Mouse (Mus musculus) forebrain, embryonic 16.5 days (tissue): ENCODE data around the gene 5430402E10Rik. TPM values are rescaled to one million over a fixed set of nuclear protein-coding genes. Genes with fewer than 3 reads are reported as not detected.
"Not testable (repeated sequence)": the region's sequence is repeated elsewhere in the genome, so short reads cannot be mapped to it uniquely, and the experiment has no call there.

Experiments used
- ATAC-seq: fragments of 200-750 bp; cut with Nextera tagmentation; 2 replicates; pipeline ENCODE4 v1.8.0; 2017; ENCODE audit warnings: mild to moderate bottlenecking, moderate library complexity
- H3K27ac ChIP-seq: fragments of 300-500 bp; sonication (generic); 2 replicates; pipeline ENCODE4 v1.5.1; 2014; ENCODE audit warnings: low read length, control low read depth
- H3K27me3 ChIP-seq: fragments of 300-500 bp; sonication (generic); replicated peaks from 2 replicates; pipeline ENCODE4 v1.6.1; 2014; ENCODE audit warnings: low read length; ENCODE audit not compliant: control insufficient read depth, insufficient read depth
- H3K36me3 ChIP-seq: fragments of 300-500 bp; sonication (generic); 2 replicates; pipeline ENCODE4 v1.6.1; 2014; ENCODE audit not compliant: control insufficient read depth, insufficient read depth
- H3K4me1 ChIP-seq: fragments of 300-500 bp; sonication (generic); replicated peaks from 2 replicates; pipeline ENCODE4 v1.6.1; 2014; ENCODE audit warnings: low read length; ENCODE audit not compliant: control insufficient read depth, insufficient read depth
- H3K4me2 ChIP-seq: fragments of 300-500 bp; sonication (generic); 2 replicates; pipeline ENCODE4 v1.6.1; 2014; ENCODE audit warnings: mild to moderate bottlenecking, low read length, control low read depth
- H3K4me3 ChIP-seq: fragments of 300-500 bp; sonication (generic); replicated peaks from 2 replicates; pipeline ENCODE4 v1.5.1; 2014; ENCODE audit warnings: mild to moderate bottlenecking, low read length, control low read depth
- H3K9ac ChIP-seq: fragments of 300-500 bp; sonication (generic); replicated peaks from 2 replicates; pipeline ENCODE4 v1.6.1; 2014; ENCODE audit warnings: low read depth, low read length, control low read depth
- H3K9me3 ChIP-seq: fragments of 300-500 bp; sonication (generic); 2 replicates; pipeline ENCODE4 v1.6.1; 2016; ENCODE audit warnings: low read length; ENCODE audit not compliant: control insufficient read depth
- WGBS: fragments of 180-500 bp; shearing (Covaris S2); extraction: QIAGEN DNeasy Blood & Tissue Kit; methylation state at CpG from one replicate; pipeline ENCODE4 v1.1.7; 2014; 5-methylcytosine and 5-hydroxymethylcytosine counted together
- polyA plus RNA-seq: library from polyadenylated mRNA; unstranded; fragments of >200 nt; fragmentation: Nextera tagmentation; extraction: Ambion mirVana; gene quantifications from 2 replicates; pipeline ENCODE4 v1.2.1, GENCODE M21; 2015

5430402E10Rik gene
- polyA plus RNA-seq: not detected in 2 replicates

- not testable (repeated sequence) for H3K4me2 ChIP-seq, H3K4me3 ChIP-seq, ATAC-seq, H3K27me3 ChIP-seq, H3K27ac ChIP-seq, H3K9ac ChIP-seq, H3K4me1 ChIP-seq, H3K36me3 ChIP-seq, H3K9me3 ChIP-seq
- WGBS: 100% methylated on average over 1 of the region's 1 CpGs
Observed at GRCm38 (mm10) chrX:77924962-77925361, at the start of gene 5430402E10Rik. Gene 5430402E10Rik (minus strand): TSS chrX:77925062.

GRCm38 (mm10) chrX:77880033-77880432 lies 44.8 kb downstream of the 5430402E10Rik start:
- H3K9me3 ChIP-seq, H3K27ac ChIP-seq, ATAC-seq, H3K9ac ChIP-seq, H3K36me3 ChIP-seq, H3K4me1 ChIP-seq, H3K4me3 ChIP-seq, H3K4me2 ChIP-seq, H3K27me3 ChIP-seq: not testable (repeated sequence)
- 50% methylated on average over 2 of the region's 4 CpGs for WGBS

Other genes starting within 250 kb of the 5430402E10Rik start
- gene Prkx, start 128.8 kb downstream of the 5430402E10Rik start, polyA plus RNA-seq: 35.7 and 42.0 TPM in 2 replicates
- gene Pbsn, start 71.4 kb downstream of the 5430402E10Rik start, polyA plus RNA-seq: not detected in 2 replicates
- not detected in 2 replicates for gene Gm14744, start 60.3 kb downstream of the 5430402E10Rik start, polyA plus RNA-seq
- gene Obp1a, start 166.3 kb upstream of the 5430402E10Rik start, polyA plus RNA-seq: not detected in 2 replicates
- not detected in 2 replicates for gene Gm5938, start 200.4 kb upstream of the 5430402E10Rik start, polyA plus RNA-seq